Mouse (Mus musculus): ENCODE measurements around the gene Sox11.

Gene Sox11

GRCm38 (mm10) chr12:27337482-27337881 is 4.9 kb downstream of the Sox11 start:
- ATAC-seq (ENCODE audit: insufficient number of reproducible peaks, low FRiP score, low TSS enrichment) = no peak

GRCm38 (mm10) chr12:27336801-27337200 is 5.6 kb downstream of the Sox11 start:
- no peak for ATAC-seq (ENCODE audit: insufficient number of reproducible peaks, low FRiP score, low TSS enrichment)

- no peak for ATAC-seq (ENCODE audit: insufficient number of reproducible peaks, low FRiP score, low TSS enrichment)
Observed at GRCm38 (mm10) chr12:27336336-27336735, 6.0 kb downstream of the Sox11 start.

GRCm38 (mm10) chr12:27335356-27336055 is 6.9 kb downstream of the Sox11 start:
- ATAC-seq (ENCODE audit: insufficient number of reproducible peaks, low FRiP score, low TSS enrichment) = no peak

GRCm38 (mm10) chr12:27333590-27333989 is 8.8 kb downstream of the Sox11 start:
- ATAC-seq (ENCODE audit: insufficient number of reproducible peaks, low FRiP score, low TSS enrichment) = no peak

- no peak for ATAC-seq (ENCODE audit: insufficient number of reproducible peaks, low FRiP score, low TSS enrichment)
Observed at GRCm38 (mm10) chr12:27323423-27323822, 19.0 kb downstream of the Sox11 start.

- no peak for ATAC-seq (ENCODE audit: insufficient number of reproducible peaks, low FRiP score, low TSS enrichment)
Observed at GRCm38 (mm10) chr12:27320705-27321104, 21.7 kb downstream of the Sox11 start.

- ATAC-seq (ENCODE audit: insufficient number of reproducible peaks, low FRiP score, low TSS enrichment) = no peak
Observed at GRCm38 (mm10) chr12:27312985-27313384, 29.4 kb downstream of the Sox11 start.

- no peak for ATAC-seq (ENCODE audit: insufficient number of reproducible peaks, low FRiP score, low TSS enrichment)
Observed at GRCm38 (mm10) chr12:27311854-27312466, 30.4 kb downstream of the Sox11 start.

GRCm38 (mm10) chr12:27311316-27311832 is 31.0 kb downstream of the Sox11 start:
- no peak for ATAC-seq (ENCODE audit: insufficient number of reproducible peaks, low FRiP score, low TSS enrichment)

- ATAC-seq (ENCODE audit: insufficient number of reproducible peaks, low FRiP score, low TSS enrichment) = no peak
Observed at GRCm38 (mm10) chr12:27310703-27311102, 31.7 kb downstream of the Sox11 start.

- no peak for ATAC-seq (ENCODE audit: insufficient number of reproducible peaks, low FRiP score, low TSS enrichment)
Observed at GRCm38 (mm10) chr12:27309969-27310368, 32.4 kb downstream of the Sox11 start.

GRCm38 (mm10) chr12:27304713-27305437 is 37.5 kb downstream of the Sox11 start:
- no peak for ATAC-seq (ENCODE audit: insufficient number of reproducible peaks, low FRiP score, low TSS enrichment)

GRCm38 (mm10) chr12:27303190-27303589 is 39.2 kb downstream of the Sox11 start:
- ATAC-seq (ENCODE audit: insufficient number of reproducible peaks, low FRiP score, low TSS enrichment) = no peak

- ATAC-seq (ENCODE audit: insufficient number of reproducible peaks, low FRiP score, low TSS enrichment) = no peak
Observed at GRCm38 (mm10) chr12:27298721-27299120, 43.7 kb downstream of the Sox11 start.

GRCm38 (mm10) chr12:27294191-27294590 is 48.2 kb downstream of the Sox11 start:
- ATAC-seq (ENCODE audit: insufficient number of reproducible peaks, low FRiP score, low TSS enrichment) = no peak

GRCm38 (mm10) chr12:27293736-27294135 is 48.6 kb downstream of the Sox11 start:
- ATAC-seq (ENCODE audit: insufficient number of reproducible peaks, low FRiP score, low TSS enrichment) = no peak

GRCm38 (mm10) chr12:27293208-27293607 is 49.2 kb downstream of the Sox11 start:
- no peak for ATAC-seq (ENCODE audit: insufficient number of reproducible peaks, low FRiP score, low TSS enrichment)

All from cerebellum, adult (tissue).